Mouse (Mus musculus) embryonic facial prominence, embryonic 11.5 days (tissue): ENCODE results near the gene Rgs19. TPM values are rescaled to one million over a fixed set of nuclear protein-coding genes. Genes with fewer than 3 reads are reported as not detected.
A peak's percentile ranks its signal among the peaks of the same experiment; 100 is the strongest.

Source experiments
- ATAC-seq: fragments of 200-750 bp; cut with Nextera tagmentation; replicated peaks from 2 replicates; pipeline ENCODE4 v1.8.0; 2017; ENCODE audit warnings: low read depth; ENCODE audit not compliant: insufficient number of reproducible peaks, low FRiP score, low TSS enrichment
- DNase-seq: peaks from one replicate; pipeline ENCODE4 v3.0.0-alpha.2; 2015; ENCODE audit warnings: low spot score
- H3K27ac ChIP-seq: fragments of 300-500 bp; sonication (generic); replicated peaks from 2 replicates; pipeline ENCODE4 v1.5.1; 2014; ENCODE audit warnings: mild to moderate bottlenecking, low read depth, low read length, control low read depth
- H3K27me3 ChIP-seq: fragments of 300-500 bp; sonication (generic); 2 replicates; pipeline ENCODE4 v1.6.1; 2014; ENCODE audit warnings: mild to moderate bottlenecking, low read length, moderate library complexity, mixed read lengths; ENCODE audit not compliant: control insufficient read depth, insufficient read depth
- H3K36me3 ChIP-seq: fragments of 300-500 bp; sonication (generic); replicated peaks from 2 replicates; pipeline ENCODE4 v1.6.1; 2014; ENCODE audit warnings: low read depth, mild to moderate bottlenecking, low read length, moderate library complexity, mixed read lengths; ENCODE audit not compliant: control insufficient read depth, insufficient read depth
- H3K4me1 ChIP-seq: fragments of 300-500 bp; sonication (generic); 2 replicates; pipeline ENCODE4 v1.6.1; 2014; ENCODE audit warnings: low read length, mixed read lengths; ENCODE audit not compliant: control insufficient read depth, insufficient read depth
- H3K4me2 ChIP-seq: fragments of 300-500 bp; sonication (generic); 2 replicates; pipeline ENCODE4 v1.6.1; 2014; ENCODE audit warnings: low read depth, mild to moderate bottlenecking, control low read depth, low read length, moderate library complexity
- H3K4me3 ChIP-seq: fragments of 300-500 bp; sonication (generic); 2 replicates; pipeline ENCODE4 v1.5.1; 2014; ENCODE audit warnings: low read depth, low read length, control low read depth
- H3K9ac ChIP-seq: fragments of 300-500 bp; sonication (generic); replicated peaks from 2 replicates; pipeline ENCODE4 v1.6.1; 2014; ENCODE audit warnings: mild to moderate bottlenecking, control low read depth, low read length
- H3K9me3 ChIP-seq: fragments of 300-500 bp; sonication (generic); replicated peaks from 2 replicates; pipeline ENCODE4 v1.6.1; 2016; ENCODE audit warnings: mild to moderate bottlenecking, low read length, inconsistent platforms, mixed read lengths; ENCODE audit not compliant: control insufficient read depth
- WGBS: fragments of 180-500 bp; shearing (Covaris S2); extraction: QIAGEN DNeasy Blood & Tissue Kit; methylation state at CpG from one replicate; pipeline ENCODE4 v1.1.7; 2014; 5-methylcytosine and 5-hydroxymethylcytosine counted together
- polyA plus RNA-seq: library from polyadenylated mRNA; unstranded; fragments of >200 nt; fragmentation: Nextera tagmentation; extraction: Ambion mirVana; gene quantifications from 2 replicates; pipeline ENCODE4 v1.2.1, GENCODE M21; 2014

Rgs19 gene
- 74.3 and 83.0 TPM in 2 replicates for polyA plus RNA-seq

GRCm38 (mm10) chr2:181693339-181694280 lies at the start of gene Rgs19:
Rgs19 (minus strand) TSS chr2:181693977.
- H3K4me1 ChIP-seq: no peaks in the 10 kb centered on the region; the same call in 1 of the 2 replicates
- H3K9ac ChIP-seq: peak within 1 kb of the TSS; percentile 89
- no peaks in the 10 kb centered on the region for H3K36me3 ChIP-seq
- ATAC-seq (peak; percentile 80), DNase-seq (peak; percentile 81)
- peak within 1 kb of the TSS; percentile 92 for H3K4me2 ChIP-seq
- peak within 1 kb of the TSS; percentile 41; the same call in 1 of the 2 replicates for H3K27ac ChIP-seq
- no peaks in the 10 kb centered on the region for H3K27me3 ChIP-seq
- WGBS: under 1% methylated on average over 75 of the region's 75 CpGs
- H3K9me3 ChIP-seq: no peaks in the 10 kb centered on the region
- H3K4me3 ChIP-seq: peak within 1 kb of the TSS; percentile 70

DNA sequence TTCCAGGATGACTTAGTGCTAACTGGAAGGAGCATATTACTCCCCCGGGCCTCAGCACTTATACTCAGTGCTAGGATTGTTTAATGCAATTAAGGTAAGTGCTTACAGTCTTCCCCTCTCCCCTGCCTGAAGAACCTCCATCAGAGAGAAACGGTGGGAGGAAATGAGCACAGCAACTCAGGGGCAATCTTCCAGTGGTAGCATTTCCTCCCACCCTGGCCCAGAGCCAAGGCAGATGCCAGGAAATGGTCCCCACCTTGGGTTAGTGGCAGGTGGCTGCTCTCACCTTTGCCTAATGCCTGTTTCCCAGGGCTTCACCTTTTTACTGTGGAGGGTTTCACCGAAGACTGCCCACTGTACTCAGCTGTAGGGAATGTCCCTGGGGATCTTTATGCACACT lies 36.3 kb upstream of the Rgs19 start:
- Histone ChIP-seq H3K27me3 (no peaks in the 10 kb centered on the region), H3K4me3 (no peak overlapping the region), H3K36me3 (no peaks in the 10 kb centered on the region), H3K4me2 (no peak overlapping the region), H3K27ac (no peak overlapping the region), H3K9me3 (no peaks in the 10 kb centered on the region), H3K9ac (no peak overlapping the region), H3K4me1 (no peaks in the 10 kb centered on the region)
- 54% methylated on average over 3 of the region's 3 CpGs for WGBS
- ATAC-seq: no peak
- no peak for DNase-seq

- H3K27me3 ChIP-seq: no peaks in the 10 kb centered on the region
- no peak overlapping the region for H3K4me2 ChIP-seq
- ATAC-seq: no peak
- H3K27ac ChIP-seq: no peak overlapping the region
- no peak overlapping the region for H3K4me3 ChIP-seq
- no peak overlapping the region for H3K9ac ChIP-seq
- no peaks in the 10 kb centered on the region for H3K4me1 ChIP-seq
- no peak for DNase-seq
- no peaks in the 10 kb centered on the region for H3K36me3 ChIP-seq
- no peaks in the 10 kb centered on the region for H3K9me3 ChIP-seq
- 57% methylated on average over 9 of the region's 9 CpGs for WGBS
Measured at GRCm38 (mm10) chr2:181727659-181728262, 34.0 kb upstream of the Rgs19 start.

- ATAC-seq: no peak
- no peaks in the 10 kb centered on the region for H3K4me1 ChIP-seq
Measured at GRCm38 (mm10) chr2:181722213-181722612, 28.4 kb upstream of the Rgs19 start.

DNA sequence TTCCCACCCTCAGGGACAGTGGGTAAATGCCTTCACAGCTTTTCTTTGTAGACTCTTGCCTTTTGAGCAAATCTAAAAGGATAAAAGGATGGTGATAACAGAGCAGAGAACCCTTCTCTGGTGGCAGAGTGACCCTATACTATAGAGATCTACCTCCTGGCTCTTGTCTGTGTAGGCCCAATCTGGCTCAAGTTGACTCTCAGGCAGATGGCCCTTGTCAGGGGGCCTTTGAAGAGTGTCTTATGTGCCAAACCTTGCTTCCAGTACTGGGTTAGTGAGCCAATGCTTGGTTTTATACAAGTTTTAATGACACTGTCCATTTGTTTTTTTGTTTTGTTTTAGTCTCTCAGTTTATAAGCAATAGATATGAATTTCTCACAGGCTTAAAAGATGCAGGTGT lies 27.4 kb upstream of the Rgs19 start:
- no peak overlapping the region for H3K4me3 ChIP-seq
- H3K4me2 ChIP-seq: no peak overlapping the region
- no peaks in the 10 kb centered on the region for H3K9me3 ChIP-seq
- no peaks in the 10 kb centered on the region for H3K36me3 ChIP-seq
- no peak overlapping the region for H3K27ac ChIP-seq
- H3K9ac ChIP-seq: no peak overlapping the region
- DNase-seq (no peak), ATAC-seq (no peak)
- H3K4me1 ChIP-seq: no peaks in the 10 kb centered on the region
- H3K27me3 ChIP-seq: no peaks in the 10 kb centered on the region

More at GRCm38 (mm10) chr2:181722213-181722612, 28.4 kb upstream of the Rgs19 start:
- H3K27ac ChIP-seq: no peak overlapping the region
- WGBS: 11% methylated on average over 3 of the region's 3 CpGs
- H3K4me2 ChIP-seq: no peak overlapping the region
- no peak overlapping the region for H3K4me3 ChIP-seq
- no peaks in the 10 kb centered on the region for H3K9me3 ChIP-seq
- DNase-seq: peak; percentile 72
- H3K27me3 ChIP-seq: no peaks in the 10 kb centered on the region
- H3K9ac ChIP-seq: no peak overlapping the region
- no peaks in the 10 kb centered on the region for H3K36me3 ChIP-seq

DNA sequence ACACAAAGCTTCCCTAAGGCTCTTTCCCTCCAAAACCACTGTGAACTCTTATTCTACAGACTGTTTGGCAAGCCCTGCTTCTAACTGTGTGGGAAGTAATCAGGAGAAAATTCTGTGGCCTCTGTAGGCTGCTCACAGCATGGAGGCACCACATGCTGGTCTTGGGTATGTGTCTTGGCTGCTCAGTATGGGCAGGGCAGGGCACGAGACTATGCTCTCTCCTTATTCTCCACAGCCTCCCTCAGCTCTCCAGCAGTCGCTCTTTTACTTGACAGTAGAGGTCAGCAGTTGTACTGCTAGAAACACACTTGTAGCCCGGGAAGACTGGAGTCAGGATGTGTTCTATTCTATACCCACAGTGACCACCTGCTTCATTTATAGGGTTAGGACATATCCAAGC lies 26.3 kb upstream of the Rgs19 start:
- DNase-seq (no peak), ATAC-seq (no peak)
- H3K9me3 ChIP-seq: no peaks in the 10 kb centered on the region
- WGBS: 29% methylated on average over 3 of the region's 3 CpGs
- H3K9ac ChIP-seq: no peak overlapping the region
- no peak overlapping the region for H3K4me3 ChIP-seq
- no peaks in the 10 kb centered on the region for H3K27me3 ChIP-seq
- no peak overlapping the region for H3K27ac ChIP-seq
- H3K36me3 ChIP-seq: no peaks in the 10 kb centered on the region
- no peaks in the 10 kb centered on the region for H3K4me1 ChIP-seq
- H3K4me2 ChIP-seq: no peak overlapping the region

GRCm38 (mm10) chr2:181716991-181717390 lies 23.2 kb upstream of the Rgs19 start:
- no peaks in the 10 kb centered on the region for H3K27me3 ChIP-seq
- H3K4me1 ChIP-seq: no peaks in the 10 kb centered on the region
- no peaks in the 10 kb centered on the region for H3K36me3 ChIP-seq
- no peak overlapping the region for H3K4me3 ChIP-seq
- WGBS: 82% methylated on average over 3 of the region's 3 CpGs
- no peaks in the 10 kb centered on the region for H3K9me3 ChIP-seq
- H3K4me2 ChIP-seq: no peak overlapping the region
- H3K9ac ChIP-seq: no peak overlapping the region
- H3K27ac ChIP-seq: no peak overlapping the region
- ATAC-seq (no peak), DNase-seq (no peak)

DNA sequence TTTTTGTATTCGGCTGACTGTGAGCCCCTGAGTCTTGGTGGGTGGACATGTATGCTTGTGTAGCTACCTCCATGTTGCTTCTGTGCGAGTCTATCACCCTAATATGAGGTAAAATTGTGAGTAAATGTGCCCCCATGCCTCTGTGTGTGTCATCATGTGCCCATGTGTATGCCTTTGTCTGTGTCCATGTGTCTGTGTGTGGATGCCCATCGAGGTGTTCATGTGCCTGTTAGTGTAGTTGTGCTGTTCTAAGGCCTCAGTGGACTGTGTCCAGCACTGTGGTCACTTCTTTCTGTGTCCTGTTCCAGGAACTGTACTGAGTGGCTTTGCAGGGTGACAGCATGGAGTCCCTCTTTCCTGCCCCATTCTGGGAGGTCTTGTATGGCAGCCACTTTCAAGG lies 21.6 kb upstream of the Rgs19 start:
- Histone ChIP-seq H3K27me3 (no peaks in the 10 kb centered on the region), H3K9ac (peak overlapping the region; percentile 33; the same call in 1 of the 2 replicates), H3K4me3 (peak overlapping the region; percentile 17; the same call in 1 of the 2 replicates), H3K36me3 (no peaks in the 10 kb centered on the region), H3K4me2 (peak overlapping the region; percentile 36), H3K27ac (no peak overlapping the region; the same call in 1 of the 2 replicates), H3K4me1 (no peaks in the 10 kb centered on the region), H3K9me3 (no peaks in the 10 kb centered on the region)
- ATAC-seq: no peak; the same call in 1 of the 2 replicates
- WGBS: 74% methylated on average over 3 of the region's 3 CpGs
- no peak for DNase-seq
